Mouse (Mus musculus) embryonic fibroblast, embryonic 13.5 days (primary cell): ENCODE data around the gene Cdh23.

ENCODE experiments used
- CTCF ChIP-seq: IDR thresholded peaks from 2 replicates; pipeline ENCODE4 v1.5.1; 2011; ENCODE audit warnings: mild to moderate bottlenecking, control low read depth, low read length, moderate library complexity, borderline replicate concordance; ENCODE audit not compliant: insufficient read depth
- POLR2A ChIP-seq: IDR thresholded peaks from 2 replicates; pipeline ENCODE4 v1.6.1; 2011; ENCODE audit warnings: low read depth, mild to moderate bottlenecking, control low read depth, low read length, moderate library complexity

GRCm38 (mm10) chr10:60582956-60583355 lies 113.3 kb downstream of the Cdh23 start:
- no peak for TF ChIP-seq CTCF
- TF ChIP-seq POLR2A = no peak
